Mouse (Mus musculus): Measurements from ENCODE around the gene Raet1e.
"Not testable (repeated sequence)": the region's sequence is repeated elsewhere in the genome, so short reads cannot be mapped to it uniquely, and the experiment has no call there.

Raet1e gene

GRCm38 (mm10) chr10:22274445-22275057 is 116.2 kb downstream of the Raet1e start:
- DNase-seq (ENCODE audit: low spot score) = no peak

GRCm38 (mm10) chr10:22278468-22278867 is 120.1 kb downstream of the Raet1e start:
- not testable (repeated sequence) for DNase-seq (ENCODE audit: low spot score)

- no peak for DNase-seq (ENCODE audit: low spot score)
Measured at GRCm38 (mm10) chr10:22282816-22283215, 124.4 kb downstream of the Raet1e start.

GRCm38 (mm10) chr10:22295676-22296075 is 137.3 kb downstream of the Raet1e start:
- no peak for DNase-seq (ENCODE audit: low spot score)

GRCm38 (mm10) chr10:22297033-22297762 is 138.8 kb downstream of the Raet1e start:
- no peak for DNase-seq (ENCODE audit: low spot score)

GRCm38 (mm10) chr10:22297766-22298461 is 139.5 kb downstream of the Raet1e start:
- DNase-seq (ENCODE audit: low spot score) = no peak

- no peak for DNase-seq (ENCODE audit: low spot score)
Measured at GRCm38 (mm10) chr10:22299324-22299723, 141.0 kb downstream of the Raet1e start.

GRCm38 (mm10) chr10:22301641-22302040 is 143.3 kb downstream of the Raet1e start:
- no peak for DNase-seq (ENCODE audit: low spot score)

- no peak for DNase-seq (ENCODE audit: low spot score)
Measured at GRCm38 (mm10) chr10:22302344-22303057, 144.1 kb downstream of the Raet1e start.

- DNase-seq (ENCODE audit: low spot score) = no peak
Measured at GRCm38 (mm10) chr10:22303736-22304135, 145.4 kb downstream of the Raet1e start.

- no peak for DNase-seq (ENCODE audit: low spot score)
Measured at GRCm38 (mm10) chr10:22305801-22306200, 147.4 kb downstream of the Raet1e start.

GRCm38 (mm10) chr10:22306452-22306851 is 148.1 kb downstream of the Raet1e start:
- DNase-seq (ENCODE audit: low spot score) = no peak

GRCm38 (mm10) chr10:22308221-22308620 is 149.9 kb downstream of the Raet1e start:
- no peak for DNase-seq (ENCODE audit: low spot score)

- DNase-seq (ENCODE audit: low spot score) = no peak
Measured at GRCm38 (mm10) chr10:22322858-22323257, 164.5 kb downstream of the Raet1e start.

GRCm38 (mm10) chr10:22345721-22346120 is 187.4 kb downstream of the Raet1e start:
- DNase-seq (ENCODE audit: low spot score) = not testable (repeated sequence)

GRCm38 (mm10) chr10:22353548-22354195 is 195.3 kb downstream of the Raet1e start:
- not testable (repeated sequence) for DNase-seq (ENCODE audit: low spot score)

GRCm38 (mm10) chr10:22354196-22354574 is 195.8 kb downstream of the Raet1e start:
- DNase-seq (ENCODE audit: low spot score) = not testable (repeated sequence)

- not testable (repeated sequence) for DNase-seq (ENCODE audit: low spot score)
Measured at GRCm38 (mm10) chr10:22357373-22357772, 199.0 kb downstream of the Raet1e start.

GRCm38 (mm10) chr10:22360252-22360651 is 201.9 kb downstream of the Raet1e start, which contains the start of gene Raet1d:
Gene Raet1d (plus strand): TSS chr10:22360552.
- DNase-seq (ENCODE audit: low spot score) = not testable (repeated sequence)

GRCm38 (mm10) chr10:22360957-22361356 is 202.6 kb downstream of the Raet1e start:
- not testable (repeated sequence) for DNase-seq (ENCODE audit: low spot score)

Measured in testis, postnatal 14 days (tissue).